Mouse (Mus musculus) adrenal gland, postnatal 4 days (tissue): ENCODE results near the gene Serpinb9. TPM values are rescaled to one million over a fixed set of nuclear protein-coding genes. Genes with fewer than 3 reads are reported as not detected.
"Not testable (repeated sequence)": the region's sequence is repeated elsewhere in the genome, so short reads cannot be mapped to it uniquely, and the experiment has no call there.

Source experiments
- DNase-seq, 2 experiments: peaks; one replicate each; pipeline ENCODE4 v3.0.0; 2021 to 2022; ENCODE audit warnings: low spot score in 2 of 2, mixed read lengths in 2 of 2
- long read RNA-seq, 2 experiments: library from polyadenylated mRNA; stranded (forward); transcript quantifications; one replicate each; pipeline ENCODE4 v2.0.0; 2021
- total RNA-seq, 2 experiments: library from RNA; stranded (reverse); gene quantifications; 2 replicates each; pipeline ENCODE4 v1.2.3; 2021

The Serpinb9 gene
- 10 to 100 TPM; 18.3 to 18.7 TPM for total RNA-seq
- long read RNA-seq, experiment 1, transcript Serpinb9-201 (7 exons, 3,397 nt) = major isoform, 18 of 23 reads
- long read RNA-seq, experiment 1, partial matches to known transcripts = 0 of 23 reads
- long read RNA-seq, experiment 1, other reads (novel, unspliced or antisense) = 5 of 23 reads
- long read RNA-seq, experiment 2, transcript Serpinb9-201 (7 exons, 3,397 nt) = major isoform, 22 of 24 reads
- long read RNA-seq, experiment 2, partial matches to known transcripts = 0 of 24 reads
- long read RNA-seq, experiment 2, other reads (novel, unspliced or antisense) = 2 of 24 reads

GRCm38 (mm10) chr13:33002950-33003349, at the start of gene Serpinb9:
Gene Serpinb9, plus strand, starts transcription at chr13:33003250.
- no peak for DNase-seq

GRCm38 (mm10) chr13:32956537-32956936, 46.5 kb upstream of the Serpinb9 start:
- DNase-seq = no peak

- DNase-seq = no peak
Measured at GRCm38 (mm10) chr13:32957917-32958316, 45.1 kb upstream of the Serpinb9 start.

DNA sequence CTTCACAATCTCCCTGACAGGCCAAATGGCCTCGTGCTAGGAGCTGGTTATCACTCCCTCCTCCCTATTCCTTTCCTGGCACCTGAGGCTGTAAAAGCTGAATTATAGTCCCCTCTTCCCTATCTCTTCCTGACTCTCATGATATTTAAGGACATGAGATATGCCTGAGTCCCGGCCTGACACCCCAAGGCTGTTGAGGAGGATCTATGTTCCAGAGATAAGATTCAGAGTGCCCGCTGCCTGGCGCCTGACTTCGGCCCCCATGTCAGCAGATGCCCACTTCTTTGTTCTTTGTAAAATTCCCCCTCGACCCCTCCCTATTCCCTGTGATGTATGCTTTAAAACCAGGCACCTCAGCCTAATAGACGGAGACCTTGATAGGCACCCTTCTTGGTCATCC, 44.5 kb upstream of the Serpinb9 start:
- not testable (repeated sequence) for DNase-seq

GRCm38 (mm10) chr13:32963990-32964753, 38.9 kb upstream of the Serpinb9 start:
- no peak for DNase-seq

DNA sequence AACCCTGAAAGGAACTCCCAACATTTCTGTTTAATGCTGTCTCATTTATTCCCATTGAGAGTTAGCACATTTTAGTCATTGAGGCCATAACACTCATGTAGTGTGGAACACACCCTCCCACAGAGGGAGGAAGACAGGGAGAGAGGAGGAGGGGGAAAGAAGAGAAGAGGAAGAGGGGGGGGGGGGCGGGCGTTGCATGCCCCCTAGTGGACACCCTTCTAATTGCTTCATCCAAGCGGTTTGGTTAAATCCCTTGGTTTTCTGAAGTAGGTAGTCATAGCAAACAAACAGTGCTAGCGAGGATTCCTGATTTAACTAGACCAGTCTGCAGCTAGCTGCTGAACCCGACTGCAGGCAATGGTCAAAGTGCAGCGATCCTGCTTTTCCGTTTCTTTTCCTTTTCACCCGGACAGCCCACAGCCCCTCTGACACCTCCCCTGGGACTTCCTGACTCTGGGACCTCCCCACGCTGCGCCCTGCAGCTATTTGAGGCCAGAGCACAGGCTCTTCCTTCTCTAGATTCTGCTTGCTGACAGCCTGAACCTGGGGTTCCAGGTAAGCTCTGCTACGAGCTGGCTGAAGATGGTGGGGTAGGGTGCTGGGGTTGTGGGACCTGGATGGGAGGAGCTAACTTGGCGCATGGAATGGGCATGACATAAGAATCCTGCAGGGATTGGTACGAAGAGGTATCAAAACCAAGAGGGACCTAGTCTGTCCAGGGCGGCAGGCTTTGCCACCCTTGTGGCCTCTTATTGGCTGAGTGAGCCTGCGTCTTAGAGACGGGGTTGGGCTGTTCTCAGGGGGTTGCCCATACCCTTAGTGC, 37.9 kb upstream of the Serpinb9 start, which contains the start of gene Serpinb6b:
TSS of gene Serpinb6b (plus strand) at position 221 of the 823 bp plus-strand sequence.
- DNase-seq = peak; percentile 26 to 32

DNA sequence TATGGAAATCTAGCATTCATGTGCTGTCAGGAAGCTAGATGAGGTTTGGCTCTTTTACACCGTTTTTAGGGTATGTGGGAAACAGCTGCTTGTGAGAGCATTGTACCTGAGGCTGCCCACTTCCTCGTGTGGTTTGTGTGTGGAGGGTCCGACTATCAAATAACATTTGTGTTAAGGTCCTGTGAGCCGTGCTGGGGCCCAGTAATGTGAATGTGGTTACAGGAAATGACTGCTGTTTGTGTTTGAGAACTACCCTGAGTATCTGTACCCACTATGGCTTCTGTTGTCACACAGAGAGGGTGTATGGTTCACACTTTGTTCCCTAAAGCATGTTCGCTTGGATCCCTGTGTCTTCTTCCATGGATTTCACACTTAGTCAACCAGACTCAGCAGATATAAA, 36.9 kb upstream of the Serpinb9 start:
- no peak for DNase-seq

DNA sequence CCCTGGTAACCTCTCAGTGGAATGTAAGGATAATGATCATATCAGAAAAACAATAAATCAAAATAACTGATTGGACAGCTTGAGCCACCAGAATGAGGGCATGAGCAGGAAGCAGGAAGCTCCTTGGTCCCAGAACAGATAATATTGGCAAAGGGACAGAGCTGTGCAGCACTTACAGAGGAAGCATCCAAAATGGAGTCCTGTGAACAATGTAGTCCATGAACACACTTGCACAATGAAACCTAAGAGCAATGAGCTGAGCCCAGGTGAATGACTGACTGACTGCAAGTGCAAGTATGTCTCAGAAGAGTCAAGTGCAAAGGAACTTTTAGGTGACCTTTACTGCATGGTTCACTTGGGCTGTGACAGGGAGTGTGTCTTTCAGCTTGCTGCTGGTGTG, 35.8 kb upstream of the Serpinb9 start:
- no peak for DNase-seq

DNA sequence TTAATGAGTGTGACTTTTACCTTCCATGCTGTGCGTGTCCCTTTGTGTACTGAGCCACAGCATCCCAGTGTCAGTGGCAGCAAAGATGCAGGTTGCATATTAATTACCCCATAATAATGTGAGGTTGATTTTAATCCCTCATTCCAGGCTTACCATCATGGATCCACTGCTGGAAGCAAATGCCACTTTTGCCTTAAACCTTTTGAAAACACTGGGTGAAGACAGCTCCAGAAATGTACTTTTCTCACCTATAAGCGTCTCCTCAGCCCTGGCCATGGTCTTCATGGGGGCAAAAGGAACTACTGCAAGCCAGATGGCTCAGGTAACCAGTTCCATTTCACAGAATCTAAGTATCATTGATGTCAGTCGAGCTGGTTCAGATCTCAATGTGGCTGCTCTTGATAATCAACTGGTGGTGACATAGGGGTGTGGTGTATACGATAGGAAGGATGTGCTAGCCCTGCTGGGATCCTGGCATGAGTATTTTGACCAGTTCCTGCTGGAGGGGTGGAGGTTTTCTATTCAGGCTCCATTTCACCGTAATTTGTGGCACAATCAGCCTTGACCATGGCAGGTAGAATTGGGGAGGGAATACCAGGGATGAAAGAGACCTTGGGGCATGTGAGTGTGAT, 34.6 kb upstream of the Serpinb9 start:
- DNase-seq = no peak

- DNase-seq = no peak
Measured at GRCm38 (mm10) chr13:32968996-32969640, 33.9 kb upstream of the Serpinb9 start.

DNA sequence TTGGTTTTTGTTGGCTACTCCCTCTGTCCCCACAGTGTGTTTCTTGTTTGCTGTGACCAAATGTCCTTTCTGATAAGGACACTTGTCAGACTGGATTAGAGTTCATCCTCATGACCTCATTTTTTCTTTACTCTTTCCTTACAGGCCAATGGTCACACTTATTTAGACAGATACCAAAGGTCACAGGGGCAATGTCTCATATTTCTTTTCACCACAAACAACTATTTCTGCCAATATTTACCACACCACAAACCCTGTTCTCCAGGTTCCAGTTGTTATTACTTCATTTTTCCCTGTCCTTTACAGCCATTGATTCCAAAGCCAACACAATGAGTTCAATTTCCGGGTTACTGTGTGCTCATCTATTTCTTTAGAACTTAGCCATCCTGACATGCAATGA, 33.4 kb upstream of the Serpinb9 start:
- no peak for DNase-seq

DNA sequence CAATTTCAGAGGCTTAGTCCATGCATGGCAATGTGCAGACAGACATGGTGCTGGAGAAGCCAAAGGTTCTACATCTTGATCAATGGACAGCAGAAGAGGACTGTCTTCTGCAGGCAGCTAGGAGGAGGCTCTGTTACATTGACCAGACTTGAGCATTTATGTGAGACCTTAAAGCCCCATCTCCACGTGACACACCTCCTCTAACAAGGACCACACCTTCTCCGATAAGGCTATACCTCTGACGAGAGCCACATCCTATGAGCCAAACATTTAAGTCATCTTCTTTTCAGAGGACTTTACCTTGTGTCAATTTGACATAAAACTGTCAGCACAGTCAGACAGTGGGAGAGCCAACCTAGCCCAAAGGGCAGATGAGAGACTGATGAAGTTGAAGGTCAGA, 32.3 kb upstream of the Serpinb9 start:
- no peak for DNase-seq

DNA sequence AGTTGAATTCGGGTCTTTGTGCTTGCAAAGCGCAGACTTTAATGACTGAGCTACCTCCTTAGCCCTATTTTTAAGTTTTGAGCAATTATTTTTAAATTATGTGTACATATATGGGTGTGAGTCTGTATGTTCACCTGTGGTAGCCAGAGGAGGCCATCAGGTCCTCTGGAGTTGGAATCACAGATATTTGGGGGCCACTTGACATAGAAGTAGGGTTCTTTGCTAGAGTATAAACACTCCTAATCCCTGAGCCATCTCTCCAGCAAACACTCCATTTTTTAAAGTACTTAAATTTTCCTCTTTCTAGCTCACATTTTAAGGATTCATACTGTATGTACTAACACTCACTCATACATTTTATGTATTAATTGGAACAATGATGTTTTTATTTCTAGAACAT, 28.8 kb upstream of the Serpinb9 start:
- no peak for DNase-seq

DNA sequence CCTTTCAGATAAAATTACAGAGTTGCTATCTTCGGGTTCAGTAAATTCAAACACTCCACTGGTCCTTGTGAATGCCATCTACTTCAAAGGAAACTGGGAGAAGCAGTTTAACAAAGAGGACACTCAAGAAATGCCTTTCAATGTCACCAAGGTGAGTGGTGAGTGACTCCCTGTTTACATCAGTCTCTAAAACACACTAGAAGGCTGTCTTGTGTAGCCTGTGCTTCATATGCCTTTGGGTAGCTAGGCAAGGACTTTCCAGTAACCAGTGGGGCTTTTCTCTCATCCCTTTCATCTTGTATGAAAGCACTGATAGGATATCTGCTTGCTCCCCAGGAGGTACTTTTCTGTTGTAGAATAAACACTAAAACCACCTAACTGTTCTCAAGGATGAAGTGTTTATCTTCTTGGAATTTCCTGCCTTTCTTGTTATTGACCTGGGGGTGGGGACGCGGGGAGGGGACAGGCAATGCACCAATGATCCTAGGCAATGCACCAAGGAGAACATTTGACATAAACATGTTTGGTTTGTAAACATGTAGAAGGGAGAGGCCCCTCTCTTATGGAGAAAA, 28.1 kb upstream of the Serpinb9 start:
- no peak for DNase-seq

DNA sequence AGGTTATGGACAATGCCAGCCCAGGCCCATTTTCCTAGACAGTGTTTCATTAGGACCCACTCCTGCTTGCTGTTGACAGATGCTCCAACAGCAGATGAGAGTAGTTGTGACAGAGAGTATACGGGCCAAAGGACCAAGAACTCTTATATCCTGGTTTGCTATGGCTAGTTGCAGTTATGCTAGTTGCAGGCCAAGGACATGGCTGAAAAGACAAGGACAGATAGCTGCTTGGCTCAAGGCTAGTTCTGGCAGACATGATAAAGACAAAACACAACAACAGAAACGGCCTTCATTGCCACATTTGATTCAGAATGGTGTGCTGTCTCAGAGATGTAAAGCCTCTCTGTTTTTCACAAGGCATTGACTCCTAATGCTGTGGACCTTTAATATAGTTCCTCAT, 27.3 kb upstream of the Serpinb9 start:
- no peak for DNase-seq

DNA sequence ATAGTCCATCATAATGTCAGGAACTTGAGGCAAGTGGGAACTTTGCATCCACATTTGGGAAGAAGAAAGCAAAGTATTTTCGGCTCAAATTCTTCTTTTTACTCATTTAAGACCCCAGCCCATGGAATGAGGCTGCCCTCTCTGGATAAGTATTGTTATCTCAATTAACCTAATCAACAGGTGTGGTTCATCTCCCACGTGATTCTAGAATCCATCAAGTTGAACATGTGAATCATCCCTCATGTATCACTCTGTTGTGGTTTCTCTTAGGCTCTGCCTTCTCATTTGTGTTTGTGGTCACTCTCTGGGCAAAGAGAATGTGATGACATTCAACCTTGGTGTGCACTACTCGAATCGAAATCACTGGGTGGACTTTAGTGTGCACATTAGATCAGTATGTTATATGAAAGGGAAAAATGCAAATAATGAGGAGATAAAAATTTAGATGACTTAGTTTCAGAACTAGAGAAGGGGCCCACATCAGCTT, 20.5 kb upstream of the Serpinb9 start:
- DNase-seq = no peak

- DNase-seq = no peak
Measured at GRCm38 (mm10) chr13:32986256-32986655, 16.8 kb upstream of the Serpinb9 start.

- DNase-seq = no peak
Measured at GRCm38 (mm10) chr13:32993152-32993893, 9.7 kb upstream of the Serpinb9 start.

GRCm38 (mm10) chr13:32993894-32994242, 9.2 kb upstream of the Serpinb9 start:
- no peak for DNase-seq

DNA sequence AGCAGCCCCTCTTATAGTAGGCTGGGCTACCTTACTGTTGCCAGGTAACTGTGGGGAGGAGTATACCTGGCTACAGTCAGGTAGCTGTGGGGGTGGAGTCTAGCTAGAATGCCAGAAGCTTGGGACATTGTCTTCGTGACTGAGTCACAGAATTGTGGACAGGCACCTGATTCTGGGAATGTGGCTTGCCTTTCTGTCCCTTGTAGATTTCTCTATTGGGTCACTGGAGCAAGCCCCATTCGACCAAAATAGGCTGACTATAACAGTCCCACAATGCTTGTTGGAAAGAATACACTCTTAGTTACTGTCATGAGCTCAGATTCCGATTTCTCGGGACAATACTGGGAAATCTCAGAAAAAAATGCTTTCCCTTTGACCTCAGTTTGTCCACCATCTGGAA, 8.0 kb upstream of the Serpinb9 start:
- DNase-seq = no peak
